Mouse (Mus musculus): Measurements from ENCODE around the gene Smpd1. TPM values are rescaled to one million over a fixed set of nuclear protein-coding genes. Genes with fewer than 3 reads are reported as not detected.

The Smpd1 gene
- total RNA-seq, 2 experiments from 2014 or later, result 13.8 to 22.4 TPM

GRCm38 (mm10) chr7:105559016-105559415 lies 4.9 kb downstream of the Smpd1 start:
- no peak for ATAC-seq (replicated peaks; ENCODE audit: poor library complexity, severe bottlenecking)

- peak; percentile 58 for ATAC-seq (replicated peaks; ENCODE audit: poor library complexity, severe bottlenecking)
Observed at GRCm38 (mm10) chr7:105562317-105562716, 8.2 kb downstream of the Smpd1 start.

- ATAC-seq (replicated peaks; ENCODE audit: poor library complexity, severe bottlenecking), result no peak
Observed at GRCm38 (mm10) chr7:105563367-105563766, 9.2 kb downstream of the Smpd1 start.

- ATAC-seq (replicated peaks; ENCODE audit: poor library complexity, severe bottlenecking), result no peak
Observed at GRCm38 (mm10) chr7:105565071-105565836, 11.1 kb downstream of the Smpd1 start.

GRCm38 (mm10) chr7:105568583-105568982 lies 14.4 kb downstream of the Smpd1 start:
- no peak for ATAC-seq (replicated peaks; ENCODE audit: poor library complexity, severe bottlenecking)

- ATAC-seq (replicated peaks; ENCODE audit: poor library complexity, severe bottlenecking), result no peak
Observed at GRCm38 (mm10) chr7:105568988-105569471, 14.9 kb downstream of the Smpd1 start.

- no peak for ATAC-seq (replicated peaks; ENCODE audit: poor library complexity, severe bottlenecking)
Observed at GRCm38 (mm10) chr7:105569512-105570496, 15.6 kb downstream of the Smpd1 start.

- no peak for ATAC-seq (replicated peaks; ENCODE audit: poor library complexity, severe bottlenecking)
Observed at GRCm38 (mm10) chr7:105570756-105571155, 16.6 kb downstream of the Smpd1 start.

- no peak for ATAC-seq (replicated peaks; ENCODE audit: poor library complexity, severe bottlenecking)
Observed at GRCm38 (mm10) chr7:105572949-105573348, 18.8 kb downstream of the Smpd1 start.

GRCm38 (mm10) chr7:105574537-105574936 lies 20.4 kb downstream of the Smpd1 start:
- ATAC-seq (replicated peaks; ENCODE audit: poor library complexity, severe bottlenecking), result no peak

GRCm38 (mm10) chr7:105576166-105576748 lies 22.1 kb downstream of the Smpd1 start:
- no peak for ATAC-seq (replicated peaks; ENCODE audit: poor library complexity, severe bottlenecking)

GRCm38 (mm10) chr7:105577377-105577871 lies 23.3 kb downstream of the Smpd1 start:
- ATAC-seq (replicated peaks; ENCODE audit: poor library complexity, severe bottlenecking), result no peak

- ATAC-seq (replicated peaks; ENCODE audit: poor library complexity, severe bottlenecking), result no peak
Observed at GRCm38 (mm10) chr7:105578481-105578880, 24.3 kb downstream of the Smpd1 start.

- ATAC-seq (replicated peaks; ENCODE audit: poor library complexity, severe bottlenecking), result no peak
Observed at GRCm38 (mm10) chr7:105580627-105581089, 26.5 kb downstream of the Smpd1 start.

- ATAC-seq (replicated peaks; ENCODE audit: poor library complexity, severe bottlenecking), result peak; percentile 83
Observed at GRCm38 (mm10) chr7:105581094-105581703, 27.0 kb downstream of the Smpd1 start, which contains the start of gene Apbb1. Apbb1 (minus strand) TSS chr7:105581653.

- no peak for ATAC-seq (replicated peaks; ENCODE audit: poor library complexity, severe bottlenecking)
Observed at GRCm38 (mm10) chr7:105581959-105582358, 27.8 kb downstream of the Smpd1 start.

- ATAC-seq (replicated peaks; ENCODE audit: poor library complexity, severe bottlenecking), result peak; percentile 22; the same call in 1 of the 2 replicates
Observed at GRCm38 (mm10) chr7:105588325-105588912, 34.3 kb downstream of the Smpd1 start.

- ATAC-seq (replicated peaks; ENCODE audit: poor library complexity, severe bottlenecking), result no peak
Observed at GRCm38 (mm10) chr7:105590097-105590496, 35.9 kb downstream of the Smpd1 start.

GRCm38 (mm10) chr7:105602860-105603623 lies 48.9 kb downstream of the Smpd1 start:
- ATAC-seq (replicated peaks; ENCODE audit: poor library complexity, severe bottlenecking), result peak; percentile 92
